Mouse (Mus musculus) left cerebral cortex, postnatal 4 days (tissue): ENCODE data around the gene Cpn2. TPM values are rescaled to one million over a fixed set of nuclear protein-coding genes. Genes with fewer than 3 reads are reported as not detected.

Experiments used
- DNase-seq: peaks from one replicate; pipeline ENCODE4 v3.0.0-alpha.2; 2022
- intact Hi-C: fragments of 180-260 bp; cut with DNase I; formaldehyde crosslinking; loops from one replicate; pipeline ENCODE4 v1.15.1; 2025
- total RNA-seq, 2 experiments: library from RNA; stranded (reverse); gene quantifications; 2 replicates each; pipeline ENCODE4 v1.2.3; 2021

Cpn2 gene
- total RNA-seq, 2 experiments from 2014 or later = not detected

DNA sequence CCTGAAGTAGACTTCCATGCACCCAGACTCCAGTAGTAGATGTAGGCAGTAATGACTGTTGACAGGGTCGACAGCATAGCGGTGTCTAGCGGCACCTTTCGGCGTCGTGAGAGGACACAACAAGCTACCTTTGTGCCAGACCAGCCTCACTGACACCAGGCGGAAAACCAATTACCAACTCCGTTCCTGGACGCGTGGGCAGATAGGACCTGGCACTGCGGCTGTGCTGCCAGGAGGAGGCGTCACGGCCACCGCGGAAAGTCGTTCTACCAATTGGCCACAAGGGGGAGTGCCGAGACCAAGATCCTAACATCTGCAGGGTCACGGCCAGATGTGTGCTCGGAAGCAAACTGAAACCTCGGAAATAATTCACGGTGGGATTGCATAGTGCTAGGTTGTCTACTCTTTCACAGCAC is 15.3 kb downstream of the Cpn2 start:
- intact Hi-C loops = loop anchor here (10.0 kb wide), 1 partner anchor 53 kb away; no protein-coding TSS in a partner anchor
- peak; percentile 70 for DNase-seq

- DNase-seq = no peak
- intact Hi-C loops = no loop called here
Observed at GRCm38 (mm10) chr16:30244037-30244700, 23.1 kb downstream of the Cpn2 start.

- DNase-seq = no peak
- intact Hi-C loops = no loop called here
Observed at GRCm38 (mm10) chr16:30241623-30242022, 25.7 kb downstream of the Cpn2 start.

DNA sequence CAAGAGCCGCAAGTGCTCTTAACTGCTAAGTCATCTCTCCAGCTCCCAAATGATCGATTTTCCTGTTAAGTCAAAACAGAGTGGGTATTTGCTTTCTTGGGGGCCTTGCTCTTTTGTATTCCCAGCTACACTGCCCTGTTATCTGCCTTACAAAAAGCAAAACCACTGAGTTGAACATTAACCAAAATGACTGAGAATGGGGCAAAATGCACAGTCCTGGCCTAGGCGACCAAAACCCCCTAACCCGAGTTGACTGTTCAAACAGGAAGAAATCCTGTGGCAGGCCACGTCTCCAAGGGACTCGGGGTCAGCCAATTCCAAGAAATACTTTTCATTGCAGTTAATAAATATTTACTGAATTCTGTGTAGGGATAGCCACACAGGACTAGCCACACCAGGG is 28.5 kb downstream of the Cpn2 start:
- intact Hi-C loops = loop anchor here (10.0 kb wide), 1 partner anchor 604 kb away; no protein-coding TSS in a partner anchor

GRCm38 (mm10) chr16:30236091-30236699 is 31.1 kb downstream of the Cpn2 start:
- intact Hi-C loops = loop anchor here (2.0 to 10.0 kb wide), 3 partner anchors 169 to 601 kb away; no protein-coding TSS in a partner anchor
- peak; percentile 85 for DNase-seq

More for the DNA sequence above, 28.5 kb downstream of the Cpn2 start:
- DNase-seq = no peak

GRCm38 (mm10) chr16:30235577-30235976 is 31.7 kb downstream of the Cpn2 start:
- intact Hi-C loops = loop anchor here (10.0 kb wide), 1 partner anchor 601 kb away; no protein-coding TSS in a partner anchor
- DNase-seq = peak; percentile 23

- intact Hi-C loops = loop anchor here (10.0 kb wide), 1 partner anchor 600 kb away; no protein-coding TSS in a partner anchor
- peak; percentile 45 for DNase-seq
Observed at GRCm38 (mm10) chr16:30234636-30235546, 32.4 kb downstream of the Cpn2 start.

DNA sequence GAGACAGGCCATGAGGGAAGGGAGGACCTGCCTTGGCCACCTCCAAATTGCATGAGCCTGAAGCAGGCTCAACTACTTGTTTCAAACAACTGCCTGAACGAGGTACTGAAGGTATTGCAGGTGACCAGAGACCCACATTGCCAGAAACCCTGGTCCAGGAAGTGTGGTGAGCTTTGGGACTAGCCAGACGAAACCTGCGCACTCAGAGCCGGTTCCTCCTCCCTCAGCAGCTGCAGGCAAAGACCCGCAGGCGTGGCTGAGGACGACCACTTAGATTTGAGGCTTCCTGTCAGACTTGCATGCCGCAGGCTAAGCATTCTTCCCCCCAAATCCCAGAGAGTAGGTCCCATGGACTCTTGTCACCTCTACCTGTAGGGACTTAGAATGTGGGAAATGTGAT is 33.2 kb downstream of the Cpn2 start:
- no peak for DNase-seq
- intact Hi-C loops = loop anchor here (10.0 kb wide), 1 partner anchor 599 kb away; no protein-coding TSS in a partner anchor

DNA sequence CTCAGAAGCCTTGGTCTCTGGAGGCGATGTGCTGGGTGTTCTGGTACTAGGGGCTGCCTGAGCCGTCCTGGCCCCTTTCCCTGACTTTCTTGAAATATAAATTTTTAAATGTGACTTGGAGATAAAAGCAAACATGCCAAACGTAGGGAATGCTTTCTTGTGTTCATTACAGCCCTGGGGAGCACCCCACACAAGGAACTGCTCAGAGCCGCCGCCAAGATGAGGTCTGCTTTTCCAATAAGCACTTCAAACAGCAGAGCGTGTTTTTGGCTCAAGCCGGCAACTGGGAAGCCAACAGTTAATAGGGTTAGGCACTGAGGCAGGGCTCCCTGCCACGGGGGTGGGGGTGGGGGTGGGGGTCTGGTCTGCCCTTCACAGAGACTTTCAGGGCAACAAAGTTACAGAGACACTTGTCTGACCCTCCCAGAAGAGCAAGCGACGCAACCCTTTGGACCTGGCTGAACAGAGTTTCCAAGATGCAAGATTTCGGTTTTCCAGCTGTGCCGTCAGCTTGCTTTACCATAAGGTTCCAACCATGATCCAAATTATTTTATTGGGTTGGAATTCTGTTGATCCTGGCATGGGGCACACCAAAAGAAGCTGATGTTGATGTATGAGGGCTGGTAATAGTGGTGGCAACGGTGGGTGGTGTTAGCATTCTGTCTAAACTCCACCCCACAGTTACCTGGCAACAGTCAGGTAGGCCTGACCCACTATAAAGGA is 35.3 kb downstream of the Cpn2 start:
- intact Hi-C loops = loop anchor here (10.0 kb wide), 1 partner anchor 597 kb away; no protein-coding TSS in a partner anchor
- DNase-seq = peak; percentile 48

DNA sequence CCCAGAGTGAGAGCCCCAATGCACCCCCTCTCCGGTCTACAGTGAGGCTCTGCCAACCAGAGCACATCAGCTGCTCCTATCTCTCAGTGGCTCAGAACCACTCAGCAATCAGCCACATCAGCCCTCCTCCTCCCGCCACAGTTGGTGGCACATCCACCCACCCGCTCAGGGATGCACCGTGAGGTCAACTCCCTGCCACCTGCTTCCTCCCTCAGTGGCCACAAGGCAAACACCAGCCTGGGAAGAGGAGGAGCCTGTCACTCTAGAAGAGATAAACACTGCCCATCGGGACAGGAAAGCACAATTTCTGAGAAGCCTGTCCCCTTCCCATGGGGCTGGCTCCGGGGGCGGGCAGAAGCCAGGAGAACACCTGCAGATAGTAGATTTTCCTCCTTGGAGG is 39.9 kb downstream of the Cpn2 start:
- no peak for DNase-seq
- intact Hi-C loops = no loop called here

- intact Hi-C loops = no loop called here
- DNase-seq = no peak
Observed at GRCm38 (mm10) chr16:30221161-30221782, 46.0 kb downstream of the Cpn2 start.

DNA sequence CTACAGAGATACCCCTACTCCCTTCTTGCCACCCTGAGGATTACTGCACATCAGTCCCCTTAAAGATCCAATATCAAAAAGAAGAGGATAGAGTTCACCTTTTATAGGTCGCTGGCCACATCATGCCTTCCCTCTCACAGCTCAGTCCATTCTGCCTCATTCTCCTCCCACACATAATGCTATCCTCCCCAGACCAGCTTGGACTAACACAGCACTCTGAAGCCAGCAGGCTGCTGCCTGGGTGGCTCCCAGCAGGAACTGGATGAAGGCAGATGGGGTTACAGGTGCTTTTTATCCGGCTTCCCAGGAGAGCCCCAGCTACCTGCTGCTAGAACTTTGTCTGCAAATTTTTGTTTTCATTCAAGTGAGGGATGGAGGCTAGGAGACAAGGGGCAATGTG is 51.5 kb downstream of the Cpn2 start:
- DNase-seq = peak; percentile 38
- intact Hi-C loops = no loop called here

DNA sequence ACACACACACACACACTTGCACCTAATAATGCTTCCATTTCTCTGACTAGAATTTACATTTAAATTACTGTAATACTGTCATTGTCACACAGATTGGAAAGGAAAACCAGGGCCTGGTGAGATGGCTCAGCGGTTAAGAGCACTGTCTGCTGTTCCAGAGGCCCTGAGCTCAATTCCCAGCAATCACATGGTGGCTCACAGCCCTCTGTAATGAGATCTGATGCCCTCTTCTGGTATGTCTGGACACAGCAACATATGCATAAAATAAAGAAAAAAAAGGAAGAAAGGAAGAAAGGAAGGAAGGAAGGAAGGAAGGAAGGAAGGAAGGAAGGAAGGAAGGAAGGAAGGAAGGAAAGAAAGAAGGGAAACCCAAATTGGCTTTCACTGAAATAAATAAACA is 53.7 kb downstream of the Cpn2 start:
- intact Hi-C loops = no loop called here

GRCm38 (mm10) chr16:30212035-30212434 is 55.3 kb downstream of the Cpn2 start:
- DNase-seq = no peak
- intact Hi-C loops = no loop called here

More for the DNA sequence above, 53.7 kb downstream of the Cpn2 start:
- DNase-seq = no peak

DNA sequence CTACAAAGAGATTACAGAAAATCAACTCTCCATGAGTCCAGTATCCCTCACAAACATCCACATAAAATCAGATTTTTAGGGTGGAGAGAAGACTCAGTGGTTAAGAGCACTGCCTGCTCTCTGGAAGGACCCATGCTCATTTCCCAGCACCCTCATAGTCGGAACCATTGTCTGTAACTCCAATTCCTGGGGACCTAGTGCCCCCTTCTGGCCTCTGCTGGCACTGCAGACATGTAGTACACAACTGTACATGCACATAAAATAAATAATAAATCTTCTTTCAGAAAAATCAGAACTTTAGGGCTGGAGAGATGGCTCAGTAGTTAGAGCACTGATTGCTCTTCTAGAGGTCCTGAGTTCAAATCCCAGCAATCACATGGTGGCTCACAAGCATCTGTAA is 58.0 kb downstream of the Cpn2 start:
- no peak for DNase-seq
- intact Hi-C loops = no loop called here

- intact Hi-C loops = no loop called here
- no peak for DNase-seq
Observed at GRCm38 (mm10) chr16:30207991-30208390, 59.3 kb downstream of the Cpn2 start.

DNA sequence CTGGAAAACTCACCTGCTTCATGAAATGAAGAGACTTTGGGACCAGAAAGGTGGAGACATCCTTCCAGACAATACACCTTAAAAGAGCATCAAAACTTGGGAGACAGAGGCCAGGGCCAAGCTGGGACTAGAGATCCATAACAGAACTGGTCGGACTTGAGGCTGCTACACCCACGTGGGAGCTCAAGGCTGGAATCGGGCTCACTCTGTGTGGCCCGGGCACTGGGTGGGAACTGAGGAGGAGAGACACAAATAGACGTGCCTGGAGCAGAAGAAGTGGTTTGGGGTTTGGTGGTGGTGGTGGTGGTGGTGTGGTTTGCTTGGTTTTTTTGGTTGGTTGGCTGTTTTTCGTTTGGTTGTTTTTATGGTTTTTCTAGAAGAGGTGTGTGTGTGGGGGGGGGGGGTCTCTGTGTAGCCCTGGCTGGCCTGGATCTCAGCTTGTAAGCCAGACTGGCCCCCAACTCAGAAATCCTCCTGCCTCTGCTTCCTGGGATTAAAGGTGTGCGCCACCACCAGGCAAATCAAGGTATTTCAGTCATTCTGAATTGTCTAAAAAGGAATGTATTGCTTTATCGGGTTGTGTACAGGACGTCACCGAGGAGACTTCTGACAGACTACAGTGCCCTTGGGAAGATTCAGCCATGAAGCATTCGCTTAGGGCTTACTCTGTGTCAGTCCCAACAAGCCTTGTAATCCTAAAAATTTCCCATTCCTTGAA is 60.0 kb downstream of the Cpn2 start:
- intact Hi-C loops = no loop called here
- no peak for DNase-seq
